Mouse (Mus musculus) heart, postnatal 0 days (tissue): ENCODE results near the gene a.

Experiments used
- CTCF ChIP-seq: IDR thresholded peaks from 2 replicates; pipeline ENCODE4 v1.5.1; 2016; ENCODE audit warnings: antibody characterized with exemption, control low read depth, low read depth
- EP300 ChIP-seq: IDR thresholded peaks from 2 replicates; pipeline ENCODE4 v1.6.1; 2016; ENCODE audit warnings: antibody characterized with exemption, low read depth

GRCm38 (mm10) chr2:154743915-154744314, 47.3 kb upstream of the a start:
- TF ChIP-seq EP300 (no peak), CTCF (no peak)
